Mouse (Mus musculus) forebrain, postnatal 0 days (tissue): Measurements from ENCODE around the gene Cep250. TPM values are rescaled to one million over a fixed set of nuclear protein-coding genes. Genes with fewer than 3 reads are reported as not detected.

Experiments used
- ATAC-seq: fragments of 200-750 bp; cut with Nextera tagmentation; 2 replicates; pipeline ENCODE4 v1.8.0; 2017; ENCODE audit warnings: mild to moderate bottlenecking, moderate library complexity
- DNase-seq: peaks from one replicate; pipeline ENCODE4 v3.0.0-alpha.2; 2015
- H3K27ac ChIP-seq: fragments of 300-500 bp; sonication (generic); 2 replicates; pipeline ENCODE4 v1.5.1; 2014; ENCODE audit warnings: low read depth, mild to moderate bottlenecking, antibody characterized with exemption, low read length, moderate library complexity, mixed read lengths
- H3K27me3 ChIP-seq: fragments of 300-500 bp; sonication (generic); 2 replicates; pipeline ENCODE4 v1.6.1; 2014; ENCODE audit warnings: mild to moderate bottlenecking, low read length, mixed read lengths; ENCODE audit not compliant: insufficient read depth
- H3K36me3 ChIP-seq: fragments of 300-500 bp; sonication (generic); 2 replicates; pipeline ENCODE4 v1.6.1; 2014; ENCODE audit warnings: mild to moderate bottlenecking, moderate library complexity; ENCODE audit not compliant: insufficient read depth
- H3K4me1 ChIP-seq: fragments of 300-500 bp; sonication (generic); 2 replicates; pipeline ENCODE4 v1.6.1; 2014; ENCODE audit warnings: antibody characterized with exemption; ENCODE audit not compliant: insufficient read depth
- H3K4me2 ChIP-seq: fragments of 300-500 bp; sonication (generic); 2 replicates; pipeline ENCODE4 v1.6.1; 2014; ENCODE audit warnings: low read depth, mild to moderate bottlenecking, moderate library complexity
- H3K4me3 ChIP-seq: fragments of 300-500 bp; sonication (generic); 2 replicates; pipeline ENCODE4 v1.5.1; 2014; ENCODE audit warnings: low read depth, low read length, mixed read lengths
- H3K9ac ChIP-seq: fragments of 300-500 bp; sonication (generic); 2 replicates; pipeline ENCODE4 v1.6.1; 2014; ENCODE audit warnings: mild to moderate bottlenecking
- H3K9me3 ChIP-seq: fragments of 300-500 bp; sonication (generic); 2 replicates; pipeline ENCODE4 v1.6.1; 2016; ENCODE audit warnings: low read length
- CTCF ChIP-seq: sonication (generic); IDR thresholded peaks from 2 replicates; pipeline ENCODE4 v1.5.1; 2016; ENCODE audit warnings: antibody characterized with exemption, control low read depth, low read depth
- WGBS: fragments of 180-500 bp; shearing (Covaris S2); extraction: QIAGEN DNeasy Blood & Tissue Kit; methylation state at CpG from one replicate; pipeline ENCODE4 v1.1.7; 2014; 5-methylcytosine and 5-hydroxymethylcytosine counted together
- polyA plus RNA-seq: library from polyadenylated mRNA; unstranded; fragments of >200 nt; fragmentation: Nextera tagmentation; extraction: Ambion mirVana; gene quantifications from 2 replicates; pipeline ENCODE4 v1.2.1, GENCODE M21; 2015
- total RNA-seq: library from RNA; depleted of rRNA; stranded (reverse); fragments of >200 nt; gene quantifications from 2 replicates; pipeline ENCODE4 v1.2.3, GENCODE M21; 2014; rRNA removed

The Cep250 gene
- total and polyA plus RNA-seq, 2 experiments from 2014 or later = 8.6 to 18.7 TPM

DNA sequence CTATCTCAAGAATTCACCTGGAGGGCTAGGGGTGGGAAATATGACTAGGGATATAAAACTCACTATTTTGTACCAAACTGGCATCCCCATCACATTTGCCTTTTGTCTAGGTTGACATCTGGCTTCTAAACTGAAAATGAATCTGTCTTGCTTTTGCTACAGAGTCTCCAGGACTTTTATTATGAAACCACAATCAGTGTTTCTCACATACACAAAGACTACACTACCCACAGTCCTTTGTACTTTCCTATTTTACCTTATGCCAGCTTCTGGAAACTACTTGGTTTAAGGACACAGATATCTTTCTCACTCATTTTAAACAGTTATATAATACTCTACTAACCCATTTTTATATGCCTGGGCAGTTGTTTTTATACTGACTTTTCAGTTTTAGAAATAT, 69.2 kb downstream of the Cep250 start:
- DNase-seq (peak; percentile 28), ATAC-seq (peak; percentile 45; the same call in 1 of the 2 replicates)

DNA sequence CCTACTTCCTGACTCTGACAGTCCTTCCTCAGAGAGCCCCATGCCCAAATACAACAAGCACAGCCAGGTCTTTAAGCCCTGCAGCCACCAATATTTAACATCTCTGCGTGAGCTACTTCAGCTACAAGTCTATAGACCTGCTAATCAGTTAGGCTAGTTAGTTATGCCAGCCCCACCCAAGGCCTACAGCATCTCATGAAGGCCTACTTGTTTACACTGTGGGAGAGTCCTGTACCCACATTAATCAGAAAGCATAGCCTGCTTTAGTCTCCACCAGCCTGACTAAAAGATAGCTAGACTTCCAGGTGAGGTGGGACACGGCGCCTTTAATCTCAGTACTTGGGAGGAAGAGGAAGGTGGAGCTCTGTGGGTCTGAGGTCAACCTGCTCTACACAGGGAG, 83.1 kb downstream of the Cep250 start:
- Histone ChIP-seq H3K36me3 (no peaks in the 10 kb centered on the region), H3K27ac (no peak overlapping the region), H3K4me1 (no peaks in the 10 kb centered on the region), H3K9me3 (no peaks in the 10 kb centered on the region), H3K4me3 (no peak overlapping the region), H3K4me2 (no peak overlapping the region), H3K27me3 (no peaks in the 10 kb centered on the region), H3K9ac (no peak overlapping the region)
- WGBS = 89% methylated on average over 3 of the region's 3 CpGs
- DNase-seq (no peak), ATAC-seq (no peak)
- no peak for TF ChIP-seq CTCF

More for the DNA sequence above, 69.2 kb downstream of the Cep250 start:
- no peaks in the 10 kb centered on the region for H3K9me3 ChIP-seq
- H3K27me3 ChIP-seq = no peaks in the 10 kb centered on the region
- H3K4me3 ChIP-seq = no peak overlapping the region
- TF ChIP-seq CTCF = no peak
- no peaks in the 10 kb centered on the region for H3K4me1 ChIP-seq
- H3K36me3 ChIP-seq = no peaks in the 10 kb centered on the region
- no peak overlapping the region for H3K27ac ChIP-seq
- H3K9ac ChIP-seq = no peak overlapping the region
- no peak overlapping the region for H3K4me2 ChIP-seq

- H3K4me1 ChIP-seq = no peaks in the 10 kb centered on the region
- H3K4me3 ChIP-seq = no peak overlapping the region
- no peak overlapping the region for H3K9ac ChIP-seq
- H3K4me2 ChIP-seq = no peak overlapping the region
- 80% methylated on average over 8 of the region's 8 CpGs for WGBS
- ATAC-seq = no peak
- no peaks in the 10 kb centered on the region for H3K27me3 ChIP-seq
- no peak overlapping the region for H3K27ac ChIP-seq
- no peaks in the 10 kb centered on the region for H3K36me3 ChIP-seq
- H3K9me3 ChIP-seq = no peaks in the 10 kb centered on the region
- TF ChIP-seq CTCF = no peak
- DNase-seq = no peak
These were observed 86.6 kb downstream of the Cep250 start for GRCm38 (mm10) chr2:156042903-156043302.

GRCm38 (mm10) chr2:156047929-156048328, 91.7 kb downstream of the Cep250 start:
- no peaks in the 10 kb centered on the region for H3K27me3 ChIP-seq
- H3K27ac ChIP-seq = no peak overlapping the region
- H3K9ac ChIP-seq = no peak overlapping the region
- WGBS = 11% methylated on average over 19 of the region's 19 CpGs
- DNase-seq (no peak), ATAC-seq (no peak)
- H3K36me3 ChIP-seq = no peaks in the 10 kb centered on the region
- TF ChIP-seq CTCF = no peak
- H3K9me3 ChIP-seq = no peaks in the 10 kb centered on the region
- H3K4me3 ChIP-seq = no peak overlapping the region
- peak overlapping the region; percentile 27; the same call in 1 of the 2 replicates for H3K4me2 ChIP-seq
- no peaks in the 10 kb centered on the region for H3K4me1 ChIP-seq

Other genes with a start within 250 kb of the Cep250 start
- 35.9 and 41.9 TPM in 2 replicates for gene Edem2, start 227.0 kb upstream of the Cep250 start, total RNA-seq
- gene Edem2, start 227.0 kb upstream of the Cep250 start, polyA plus RNA-seq = 30.7 and 34.1 TPM in 2 replicates
- not detected in 2 replicates for gene Gm17581, start 220.6 kb upstream of the Cep250 start, total RNA-seq
- gene Gm17581, start 220.6 kb upstream of the Cep250 start, polyA plus RNA-seq = not detected in 2 replicates
- gene Procr, start 205.3 kb upstream of the Cep250 start, total RNA-seq = 1.6 and 1.9 TPM in 2 replicates
- gene Procr, start 205.3 kb upstream of the Cep250 start, polyA plus RNA-seq = 1.6 and 1.9 TPM in 2 replicates
- gene Mmp24, start 181.1 kb upstream of the Cep250 start, total RNA-seq = 124 and 128 TPM in 2 replicates
- 15.5 and 17.0 TPM in 2 replicates for gene Mmp24, start 181.1 kb upstream of the Cep250 start, polyA plus RNA-seq
- gene BC029722, start 137.0 kb upstream of the Cep250 start, total RNA-seq = 26.4 and 31.4 TPM in 2 replicates
- 53.4 and 55.5 TPM in 2 replicates for gene BC029722, start 137.0 kb upstream of the Cep250 start, polyA plus RNA-seq
- 91.9 and 99.3 TPM in 2 replicates for gene Eif6, start 129.5 kb upstream of the Cep250 start, total RNA-seq
- gene Eif6, start 129.5 kb upstream of the Cep250 start, polyA plus RNA-seq = 145 and 171 TPM in 2 replicates
- gene Fam83c, start 121.6 kb upstream of the Cep250 start, total RNA-seq = not detected in 2 replicates
- 0.06 and 0.12 TPM in 2 replicates for gene Fam83c, start 121.6 kb upstream of the Cep250 start, polyA plus RNA-seq
- gene Uqcc1, start 26.1 kb upstream of the Cep250 start, total RNA-seq = 43.5 and 67.7 TPM in 2 replicates
- 55.9 and 63.0 TPM in 2 replicates for gene Uqcc1, start 26.1 kb upstream of the Cep250 start, polyA plus RNA-seq
- not detected in 2 replicates for gene Gm15557, start 15.7 kb upstream of the Cep250 start, total RNA-seq
- gene Gm15557, start 15.7 kb upstream of the Cep250 start, polyA plus RNA-seq = not detected in 2 replicates
- 3.9 TPM in 2 replicates for gene Gdf5, start 11.1 kb upstream of the Cep250 start, total RNA-seq
- 3.7 and 3.8 TPM in 2 replicates for gene Gdf5, start 11.1 kb upstream of the Cep250 start, polyA plus RNA-seq
- 1.0 and 1.1 TPM in 2 replicates for gene 6430550D23Rik, start 51.5 kb downstream of the Cep250 start, total RNA-seq
- gene 6430550D23Rik, start 51.5 kb downstream of the Cep250 start, polyA plus RNA-seq = 0.57 and 1.1 TPM in 2 replicates
- 253 and 279 TPM in 2 replicates for gene Ergic3, start 51.6 kb downstream of the Cep250 start, total RNA-seq
- 445 and 473 TPM in 2 replicates for gene Ergic3, start 51.6 kb downstream of the Cep250 start, polyA plus RNA-seq
- 0.19 TPM in 1 of 2 replicates, not detected in the other for gene Fer1l4, start 96.5 kb downstream of the Cep250 start, total RNA-seq
- not detected in 2 replicates for gene Fer1l4, start 96.5 kb downstream of the Cep250 start, polyA plus RNA-seq
- gene Spag4, start 108.7 kb downstream of the Cep250 start, total RNA-seq = 7.1 and 7.2 TPM in 2 replicates
- gene Spag4, start 108.7 kb downstream of the Cep250 start, polyA plus RNA-seq = 5.0 and 5.5 TPM in 2 replicates
- gene Cpne1, start 155.5 kb downstream of the Cep250 start, total RNA-seq = 29.5 and 30.4 TPM in 2 replicates
- gene Cpne1, start 155.5 kb downstream of the Cep250 start, polyA plus RNA-seq = 5.1 and 13.2 TPM in 2 replicates
- gene Rbm12, start 155.5 kb downstream of the Cep250 start, total RNA-seq = 28.6 and 31.6 TPM in 2 replicates
- 17.7 and 19.4 TPM in 2 replicates for gene Rbm12, start 155.5 kb downstream of the Cep250 start, polyA plus RNA-seq
- gene Gm28036, start 170.6 kb downstream of the Cep250 start, total RNA-seq = 14.4 and 20.5 TPM in 2 replicates
- gene Gm28036, start 170.6 kb downstream of the Cep250 start, polyA plus RNA-seq = 8.6 and 13.0 TPM in 2 replicates
- 91.3 and 132 TPM in 2 replicates for gene Romo1, start 187.6 kb downstream of the Cep250 start, total RNA-seq
- 529 and 662 TPM in 2 replicates for gene Romo1, start 187.6 kb downstream of the Cep250 start, polyA plus RNA-seq
- 41.9 and 42.7 TPM in 2 replicates for gene Nfs1, start 187.7 kb downstream of the Cep250 start, total RNA-seq
- 41.2 and 48.6 TPM in 2 replicates for gene Nfs1, start 187.7 kb downstream of the Cep250 start, polyA plus RNA-seq
- 332 and 415 TPM in 2 replicates for gene Rbm39, start 223.8 kb downstream of the Cep250 start, total RNA-seq
- gene Rbm39, start 223.8 kb downstream of the Cep250 start, polyA plus RNA-seq = 412 and 413 TPM in 2 replicates
- 45.9 and 57.1 TPM in 2 replicates for gene Phf20, start 240.0 kb downstream of the Cep250 start, total RNA-seq
- 111 and 148 TPM in 2 replicates for gene Phf20, start 240.0 kb downstream of the Cep250 start, polyA plus RNA-seq